Mouse (Mus musculus): ENCODE results near the gene Mcoln1. TPM values are rescaled to one million over a fixed set of nuclear protein-coding genes. Genes with fewer than 3 reads are reported as not detected.

The Mcoln1 gene
- 48.6 and 79.9 TPM in 2 replicates for total RNA-seq (2012; rRNA removed)

GRCm38 (mm10) chr8:3500235-3501090 is at the start of gene Mcoln1:
Gene Mcoln1, plus strand, starts transcription at chr8:3500457.
- Histone ChIP-seq H3K9ac (ENCODE audit: insufficient read depth, low read depth, low read length, poor library complexity, severe bottlenecking) (peak within 1 kb of the TSS; percentile 91), H3K36me3 (ENCODE audit: control insufficient read depth, insufficient read depth, low read length, poor library complexity, severe bottlenecking) (no peaks in the 10 kb centered on the region; the same call in 1 of the 2 replicates), H3K9me3 (ENCODE audit: control insufficient read depth, insufficient read depth, low read depth, low read length) (no peaks in the 10 kb centered on the region), H3K4me1 (ENCODE audit: control insufficient read depth in 2 of 2, insufficient read depth in 2 of 2, low read length in 2 of 2, poor library complexity in 1 of 2) (peaks cover 0 to 7% of the 10 kb centered on the region in 2 experiments; a peak in 2 of 4 replicates), H3K27ac (ENCODE audit: insufficient read depth, low read depth, low read length, poor library complexity, severe bottlenecking) (no peak within 1 kb of the TSS; the same call in 1 of the 2 replicates), H3K4me3 (ENCODE audit: insufficient read depth in 1 of 2, low read depth in 1 of 2, low read length in 2 of 2, poor library complexity in 1 of 2, severe bottlenecking in 1 of 2) (peak within 1 kb of the TSS; percentile 76 to 93)
- peak; percentile 93 for DNase-seq (ENCODE audit: low read depth, low spot score)
- in situ Hi-C loops (cut with MboI; ENCODE audit: low sequenced_read_pairs in 2 of 2, unreplicated experiment in 2 of 2): no loop called here
- peak; percentile 78 for TF ChIP-seq HCFC1 (IDR thresholded peaks at IDR 0.05; ENCODE audit: borderline replicate concordance, insufficient read depth, low read length)
- TF ChIP-seq CHD2 (IDR thresholded peaks at IDR 0.05; ENCODE audit: low read depth, low read length): no peak

- in situ Hi-C loops (cut with MboI; ENCODE audit: low sequenced_read_pairs in 2 of 2, unreplicated experiment in 2 of 2): no loop called here
- H3K9me3 ChIP-seq (ENCODE audit: control insufficient read depth, insufficient read depth, low read depth, low read length): no peaks in the 10 kb centered on the region
- DNase-seq (ENCODE audit: low read depth, low spot score): peak; percentile 60
- no peak overlapping the region for H3K27ac ChIP-seq (ENCODE audit: insufficient read depth, low read depth, low read length, poor library complexity, severe bottlenecking)
- no peak overlapping the region for H3K4me3 ChIP-seq (ENCODE audit: insufficient read depth in 1 of 2, low read depth in 1 of 2, low read length in 2 of 2, poor library complexity in 1 of 2, severe bottlenecking in 1 of 2)
- H3K4me1 ChIP-seq (ENCODE audit: control insufficient read depth in 2 of 2, insufficient read depth in 2 of 2, low read length in 2 of 2, poor library complexity in 1 of 2): peaks cover 0 to 7% of the 10 kb centered on the region in 2 experiments; a peak in 1 of 4 replicates
- peaks cover 72% of the 10 kb centered on the region for H3K36me3 ChIP-seq (ENCODE audit: control insufficient read depth, insufficient read depth, low read length, poor library complexity, severe bottlenecking)
- TF ChIP-seq MAFK (IDR thresholded peaks at IDR 0.05; ENCODE audit: insufficient read depth, low read depth, low read length) (no peak), CHD2 (IDR thresholded peaks at IDR 0.05; ENCODE audit: low read depth, low read length) (no peak), HCFC1 (IDR thresholded peaks at IDR 0.05; ENCODE audit: borderline replicate concordance, insufficient read depth, low read length) (no peak), ZC3H11A (IDR thresholded peaks at IDR 0.05; ENCODE audit: borderline replicate concordance, low read depth, low read length) (no peak), ZNF384 (IDR thresholded peaks at IDR 0.05; ENCODE audit: low read depth, low read length) (no peak)
- no peak overlapping the region for H3K9ac ChIP-seq (ENCODE audit: insufficient read depth, low read depth, low read length, poor library complexity, severe bottlenecking)
Measured at GRCm38 (mm10) chr8:3450670-3451069, 49.6 kb upstream of the Mcoln1 start.

GRCm38 (mm10) chr8:3451992-3452391 is 48.3 kb upstream of the Mcoln1 start:
- H3K27ac ChIP-seq (ENCODE audit: insufficient read depth, low read depth, low read length, poor library complexity, severe bottlenecking): no peak overlapping the region
- in situ Hi-C loops (cut with MboI; ENCODE audit: low sequenced_read_pairs in 2 of 2, unreplicated experiment in 2 of 2): no loop called here
- H3K9ac ChIP-seq (ENCODE audit: insufficient read depth, low read depth, low read length, poor library complexity, severe bottlenecking): peak overlapping the region; percentile 17; the same call in 1 of the 2 replicates
- peaks cover 0 to 7% of the 10 kb centered on the region in 2 experiments; a peak in 1 of 4 replicates for H3K4me1 ChIP-seq (ENCODE audit: control insufficient read depth in 2 of 2, insufficient read depth in 2 of 2, low read length in 2 of 2, poor library complexity in 1 of 2)
- no peaks in the 10 kb centered on the region for H3K9me3 ChIP-seq (ENCODE audit: control insufficient read depth, insufficient read depth, low read depth, low read length)
- no peak for DNase-seq (ENCODE audit: low read depth, low spot score)
- H3K36me3 ChIP-seq (ENCODE audit: control insufficient read depth, insufficient read depth, low read length, poor library complexity, severe bottlenecking): peaks cover 76% of the 10 kb centered on the region
- TF ChIP-seq ZC3H11A (IDR thresholded peaks at IDR 0.05; ENCODE audit: borderline replicate concordance, low read depth, low read length): no peak
- TF ChIP-seq ZNF384 (IDR thresholded peaks at IDR 0.05; ENCODE audit: low read depth, low read length): no peak
- TF ChIP-seq CHD2 (IDR thresholded peaks at IDR 0.05; ENCODE audit: low read depth, low read length): no peak
- no peak for TF ChIP-seq HCFC1 (IDR thresholded peaks at IDR 0.05; ENCODE audit: borderline replicate concordance, insufficient read depth, low read length)
- TF ChIP-seq MAFK (IDR thresholded peaks at IDR 0.05; ENCODE audit: insufficient read depth, low read depth, low read length): no peak
- H3K4me3 ChIP-seq (ENCODE audit: insufficient read depth in 1 of 2, low read depth in 1 of 2, low read length in 2 of 2, poor library complexity in 1 of 2, severe bottlenecking in 1 of 2): peak overlapping the region; percentile 5 to 31; a peak in 2 of 4 replicates

GRCm38 (mm10) chr8:3463248-3463647 is 37.0 kb upstream of the Mcoln1 start:
- H3K4me1 ChIP-seq (ENCODE audit: control insufficient read depth in 2 of 2, insufficient read depth in 2 of 2, low read length in 2 of 2, poor library complexity in 1 of 2): peaks cover 2 to 5% of the 10 kb centered on the region in 2 experiments; a peak in 2 of 4 replicates
- H3K9me3 ChIP-seq (ENCODE audit: control insufficient read depth, insufficient read depth, low read depth, low read length): no peaks in the 10 kb centered on the region
- no peak for DNase-seq (ENCODE audit: low read depth, low spot score)
- peaks cover 3% of the 10 kb centered on the region; the same call in 1 of the 2 replicates for H3K36me3 ChIP-seq (ENCODE audit: control insufficient read depth, insufficient read depth, low read length, poor library complexity, severe bottlenecking)
- TF ChIP-seq ZNF384 (IDR thresholded peaks at IDR 0.05; ENCODE audit: low read depth, low read length): no peak
- TF ChIP-seq HCFC1 (IDR thresholded peaks at IDR 0.05; ENCODE audit: borderline replicate concordance, insufficient read depth, low read length): no peak
- TF ChIP-seq ZC3H11A (IDR thresholded peaks at IDR 0.05; ENCODE audit: borderline replicate concordance, low read depth, low read length): no peak
- no peak for TF ChIP-seq MAFK (IDR thresholded peaks at IDR 0.05; ENCODE audit: insufficient read depth, low read depth, low read length)
- TF ChIP-seq CHD2 (IDR thresholded peaks at IDR 0.05; ENCODE audit: low read depth, low read length): no peak
- in situ Hi-C loops (cut with MboI; ENCODE audit: low sequenced_read_pairs in 2 of 2, unreplicated experiment in 2 of 2): no loop called here
- H3K27ac ChIP-seq (ENCODE audit: insufficient read depth, low read depth, low read length, poor library complexity, severe bottlenecking): no peak overlapping the region
- no peak overlapping the region for H3K9ac ChIP-seq (ENCODE audit: insufficient read depth, low read depth, low read length, poor library complexity, severe bottlenecking)
- no peak overlapping the region for H3K4me3 ChIP-seq (ENCODE audit: insufficient read depth in 1 of 2, low read depth in 1 of 2, low read length in 2 of 2, poor library complexity in 1 of 2, severe bottlenecking in 1 of 2)
